Mouse (Mus musculus) liver, adult 2 months (tissue): Measurements from ENCODE around the gene Wdr44. TPM values are rescaled to one million over a fixed set of nuclear protein-coding genes. Genes with fewer than 3 reads are reported as not detected.
"Not testable (repeated sequence)": the region's sequence is repeated elsewhere in the genome, so short reads cannot be mapped to it uniquely, and the experiment has no call there.

Experiments used
- DNase-seq: peaks from one replicate; pipeline ENCODE4 v3.0.0-alpha.2; 2011; ENCODE audit warnings: low read depth, low spot score; ENCODE audit errors: extremely low read depth
- H3K27ac ChIP-seq: fragments of 200-500 bp; replicated peaks from 2 replicates; pipeline ENCODE4 v1.5.1; 2012; ENCODE audit warnings: low read depth, mild to moderate bottlenecking, control low read depth, inconsistent platforms, low read length; ENCODE audit not compliant: insufficient read depth
- H3K27me3 ChIP-seq: fragments of 200-500 bp; 2 replicates; pipeline ENCODE4 v1.6.1; 2012; ENCODE audit warnings: mild to moderate bottlenecking, moderate library complexity, low read length, inconsistent platforms; ENCODE audit not compliant: control insufficient read depth, insufficient read depth
- H3K36me3 ChIP-seq: fragments of 200-500 bp; 2 replicates; pipeline ENCODE4 v1.6.1; 2012; ENCODE audit warnings: low read length, inconsistent platforms; ENCODE audit not compliant: control insufficient read depth, insufficient read depth
- H3K4me1 ChIP-seq: fragments of 200-500 bp; 2 replicates; pipeline ENCODE4 v1.6.1; 2011; ENCODE audit warnings: low read length; ENCODE audit not compliant: control insufficient read depth, insufficient read depth
- H3K4me3 ChIP-seq: fragments of 200-500 bp; 2 replicates; pipeline ENCODE4 v1.5.1; 2011; ENCODE audit warnings: low read depth, mild to moderate bottlenecking, control low read depth, low read length, moderate library complexity; ENCODE audit not compliant: insufficient read depth
- H3K79me2 ChIP-seq: fragments of 200-500 bp; 2 replicates; pipeline ENCODE4 v1.6.1; 2012; ENCODE audit warnings: inconsistent platforms, mild to moderate bottlenecking, low read length, moderate library complexity; ENCODE audit not compliant: control insufficient read depth, insufficient read depth
- H3K9ac ChIP-seq: fragments of 200-500 bp; 2 replicates; pipeline ENCODE4 v1.6.1; 2012; ENCODE audit warnings: low read depth, mild to moderate bottlenecking, control low read depth, inconsistent platforms, low read length
- CTCF ChIP-seq: fragments of 200-500 bp; IDR thresholded peaks from 2 replicates; pipeline ENCODE4 v1.5.1; 2011; ENCODE audit warnings: low read depth, low read length, control low read depth
- POLR2A ChIP-seq: fragments of 200-500 bp; IDR thresholded peaks from 2 replicates; pipeline ENCODE4 v1.6.1; 2011; ENCODE audit warnings: low read length, control low read depth; ENCODE audit not compliant: insufficient read depth; ENCODE audit errors: extremely low read depth
- WGBS: fragments of 180-500 bp; shearing (Covaris S2); methylation state at CpG from one replicate; pipeline ENCODE4 v1.1.7; 2018; 5-methylcytosine and 5-hydroxymethylcytosine counted together
- polyA plus RNA-seq: library from polyadenylated mRNA; depleted of rRNA; stranded (reverse); fragments of >200 nt; gene quantifications from 2 replicates; pipeline ENCODE4 v1.2.3, GENCODE M21; 2012
- total RNA-seq: library from RNA; depleted of rRNA; stranded (reverse); fragments of >200 nt; gene quantifications from 2 replicates; pipeline ENCODE4 v1.2.3, GENCODE M21; 2014

Wdr44 gene
- total and polyA plus RNA-seq, 2 experiments = 0.56 to 2.9 TPM

DNA sequence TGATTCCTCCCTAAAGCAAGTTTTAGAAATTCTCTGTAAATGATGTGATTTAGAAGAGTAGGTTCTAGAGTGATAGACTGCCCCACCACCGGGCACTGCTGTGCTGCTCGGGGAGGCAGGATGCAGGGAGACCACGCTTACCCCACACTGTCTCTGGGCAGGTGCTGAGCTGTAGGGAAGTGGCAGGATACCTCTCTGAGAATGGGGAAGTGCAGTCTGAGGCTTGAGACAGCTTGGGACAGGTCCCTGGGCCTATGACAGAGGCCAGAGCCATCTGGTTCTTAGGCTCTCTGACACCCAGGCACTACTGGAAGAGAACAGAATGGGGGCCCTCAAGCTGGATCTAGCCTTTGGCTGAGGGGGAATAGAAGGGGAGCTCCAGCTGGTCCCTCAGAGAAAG lies 114.3 kb downstream of the Wdr44 start:
- no peak for DNase-seq
- H3K27ac ChIP-seq = no peak overlapping the region
- H3K9ac ChIP-seq = no peak overlapping the region
- no peak for TF ChIP-seq POLR2A
- no peak for TF ChIP-seq CTCF
- no peak overlapping the region for H3K4me3 ChIP-seq
- 100% methylated on average over 3 of the region's 3 CpGs for WGBS
- no peaks in the 10 kb centered on the region for H3K27me3 ChIP-seq
- no peaks in the 10 kb centered on the region for H3K4me1 ChIP-seq
- H3K36me3 ChIP-seq = no peaks in the 10 kb centered on the region; the same call in 1 of the 2 replicates
- H3K79me2 ChIP-seq = no peaks in the 10 kb centered on the region

DNA sequence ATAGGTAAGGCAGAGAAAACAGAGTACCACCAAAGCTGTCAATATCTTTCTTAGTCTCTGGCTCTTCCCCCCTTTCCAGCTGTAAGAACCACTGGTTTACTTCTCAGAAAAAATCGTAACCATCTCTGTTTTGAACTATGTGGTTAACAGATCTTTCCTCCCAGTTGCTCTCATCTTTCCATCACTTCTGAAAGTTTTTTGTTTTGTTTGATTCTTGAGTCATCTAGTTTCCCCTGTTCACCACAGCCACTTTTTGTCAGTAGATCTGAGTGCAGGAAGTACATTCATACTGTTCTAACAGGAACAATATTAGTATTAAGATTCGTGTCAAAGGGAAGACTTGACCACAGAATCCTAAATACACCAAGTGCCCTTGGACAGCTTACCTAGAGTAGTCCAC lies 117.5 kb downstream of the Wdr44 start:
- Histone ChIP-seq H3K27ac (no peak overlapping the region), H3K4me3 (no peak overlapping the region), H3K9ac (no peak overlapping the region), H3K79me2 (no peaks in the 10 kb centered on the region), H3K4me1 (no peaks in the 10 kb centered on the region), H3K27me3 (no peaks in the 10 kb centered on the region), H3K36me3 (no peaks in the 10 kb centered on the region)
- WGBS = 87% methylated on average over 2 of the region's 2 CpGs
- DNase-seq = no peak
- TF ChIP-seq CTCF (no peak), POLR2A (no peak)

DNA sequence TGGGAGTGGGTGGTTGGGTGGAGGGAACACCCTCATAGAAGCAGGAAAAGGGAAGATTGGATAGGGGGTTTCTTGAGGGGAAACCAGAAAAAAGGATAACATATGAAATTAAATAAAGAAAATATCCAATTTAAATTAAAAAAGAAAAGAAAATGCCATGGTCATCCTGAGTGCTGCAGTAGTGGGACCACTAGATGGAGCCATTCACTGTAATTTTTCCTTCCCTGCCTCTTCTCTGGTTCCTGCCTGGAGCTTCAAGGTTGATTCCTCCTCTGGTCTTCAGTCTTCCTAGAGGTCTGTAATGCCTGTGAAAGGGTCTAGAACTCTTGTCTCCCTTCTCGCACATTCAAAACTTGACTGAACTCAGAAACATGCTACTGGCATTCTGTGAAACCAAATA lies 120.4 kb downstream of the Wdr44 start:
- not testable (repeated sequence) for H3K27ac ChIP-seq, H3K27me3 ChIP-seq, H3K79me2 ChIP-seq, H3K4me3 ChIP-seq, DNase-seq, H3K9ac ChIP-seq, H3K4me1 ChIP-seq, H3K36me3 ChIP-seq
- TF ChIP-seq CTCF = 0 out of 2 replicates have a peak, but pooled peaks have one; percentile 6
- WGBS = 86% methylated on average over 1 of the region's 1 CpGs

DNA sequence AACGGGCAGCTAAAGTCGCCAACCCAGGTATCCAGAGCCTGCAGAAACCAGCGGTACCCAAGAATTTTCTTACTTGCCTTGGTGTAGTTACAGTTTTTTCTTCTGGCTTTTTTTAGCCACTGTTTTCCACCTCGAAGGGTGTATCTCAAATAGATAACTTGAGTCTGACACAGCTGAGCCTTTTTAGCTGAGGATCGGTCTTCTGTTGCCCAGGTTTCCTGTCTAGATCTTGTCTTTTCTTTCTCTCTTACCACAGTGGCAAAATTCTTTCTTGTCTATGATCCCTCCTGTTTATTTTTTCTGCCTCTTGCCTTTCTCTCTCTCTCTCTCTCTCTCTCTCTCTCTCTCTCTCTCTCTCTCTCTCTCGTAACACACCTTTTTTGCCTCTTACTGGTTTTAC lies 130.0 kb downstream of the Wdr44 start:
- H3K27me3 ChIP-seq, H3K9ac ChIP-seq, H3K4me3 ChIP-seq, H3K79me2 ChIP-seq, DNase-seq, H3K4me1 ChIP-seq, H3K27ac ChIP-seq, H3K36me3 ChIP-seq: not testable (repeated sequence)
- 85% methylated on average over 6 of the region's 6 CpGs for WGBS

DNA sequence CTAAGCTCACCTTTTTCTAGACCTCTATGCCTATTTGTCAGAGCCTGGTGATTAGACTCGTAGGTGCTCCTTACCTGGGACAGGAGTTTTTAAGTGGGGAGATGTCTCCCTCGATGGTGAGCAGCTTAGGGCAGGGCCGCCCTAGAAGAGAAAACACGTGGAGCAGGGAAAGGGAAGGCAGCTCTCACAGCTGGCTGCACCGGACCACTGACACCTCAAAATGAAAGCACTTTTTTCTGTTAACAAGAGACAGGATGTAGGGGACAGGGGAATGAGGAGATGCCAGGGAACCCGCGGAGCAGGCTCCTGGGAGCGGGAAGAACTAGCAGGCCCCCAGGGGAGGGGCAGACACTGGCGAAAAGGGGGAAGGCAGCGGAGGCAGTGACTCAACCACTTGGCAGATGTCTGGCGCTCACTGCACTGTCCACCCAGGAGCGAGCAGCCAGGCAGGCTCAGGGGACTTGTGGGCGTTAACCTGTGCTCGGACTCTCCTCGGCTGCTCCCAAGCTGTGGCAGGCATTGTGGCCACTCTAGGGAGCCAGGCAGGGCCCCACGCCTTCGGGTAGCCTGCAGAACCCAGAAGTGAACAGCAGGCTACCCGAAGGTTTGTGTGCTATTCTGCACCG lies 130.7 kb downstream of the Wdr44 start:
- Histone ChIP-seq H3K27me3 (no peaks in the 10 kb centered on the region), H3K9ac (no peak overlapping the region), H3K4me3 (no peak overlapping the region), H3K36me3 (no peaks in the 10 kb centered on the region), H3K27ac (no peak overlapping the region), H3K4me1 (no peaks in the 10 kb centered on the region), H3K79me2 (no peaks in the 10 kb centered on the region)
- no peak for TF ChIP-seq POLR2A
- TF ChIP-seq CTCF = no peak
- no peak for DNase-seq
- WGBS = 59% methylated on average over 19 of the region's 19 CpGs

DNA sequence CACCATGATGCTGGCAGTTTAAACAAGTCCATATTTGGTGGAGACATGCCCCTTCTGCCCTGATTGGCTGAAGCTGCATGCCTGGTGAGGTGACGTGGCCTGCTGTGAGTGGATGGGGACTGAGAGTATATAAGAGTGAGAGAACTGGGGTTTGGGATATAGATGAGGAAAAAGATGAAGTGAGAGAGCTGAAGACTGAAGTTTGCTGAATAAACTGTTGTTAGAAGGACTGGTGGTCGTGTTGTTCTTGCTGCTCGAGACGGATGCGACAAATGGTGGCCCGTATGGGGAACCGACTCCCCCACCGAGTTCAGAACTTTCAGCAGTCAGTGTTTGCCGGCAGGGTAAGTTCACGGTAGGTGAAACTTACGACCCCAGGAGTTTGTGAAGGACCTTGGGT lies 140.9 kb downstream of the Wdr44 start:
- H3K27me3 ChIP-seq, H3K9ac ChIP-seq, H3K4me3 ChIP-seq, H3K36me3 ChIP-seq, DNase-seq, H3K27ac ChIP-seq, H3K4me1 ChIP-seq, H3K79me2 ChIP-seq: not testable (repeated sequence)
- 90% methylated on average over 11 of the region's 11 CpGs for WGBS
